Mouse (Mus musculus) stomach, embryonic 15.5 days (tissue): Measurements from ENCODE around the gene Pcdh8. TPM values are rescaled to one million over a fixed set of nuclear protein-coding genes. Genes with fewer than 3 reads are reported as not detected.

ENCODE experiments used
- ATAC-seq: fragments of 200-750 bp; cut with Nextera tagmentation; 2 replicates; pipeline ENCODE4 v1.8.0; 2017; ENCODE audit warnings: low read depth, moderate number of reproducible peaks, moderate TSS enrichment; ENCODE audit not compliant: insufficient read depth, low FRiP score
- H3K27ac ChIP-seq: fragments of 300-500 bp; sonication (generic); 2 replicates; pipeline ENCODE4 v1.5.1; 2015; ENCODE audit warnings: mild to moderate bottlenecking, inconsistent platforms
- H3K27me3 ChIP-seq: fragments of 300-500 bp; sonication (generic); replicated peaks from 2 replicates; pipeline ENCODE4 v1.6.1; 2015; ENCODE audit warnings: inconsistent platforms
- H3K36me3 ChIP-seq: fragments of 300-500 bp; sonication (generic); 2 replicates; pipeline ENCODE4 v1.6.1; 2015; ENCODE audit warnings: inconsistent platforms
- H3K4me1 ChIP-seq: fragments of 300-500 bp; sonication (generic); 2 replicates; pipeline ENCODE4 v1.6.1; 2015; ENCODE audit warnings: inconsistent platforms
- H3K4me2 ChIP-seq: fragments of 300-500 bp; sonication (generic); 2 replicates; pipeline ENCODE4 v1.6.1; 2015; ENCODE audit warnings: mild to moderate bottlenecking, inconsistent platforms
- H3K4me3 ChIP-seq: fragments of 300-500 bp; sonication (generic); replicated peaks from 2 replicates; pipeline ENCODE4 v1.5.1; 2015; ENCODE audit warnings: inconsistent platforms
- H3K9ac ChIP-seq: fragments of 300-500 bp; sonication (generic); 2 replicates; pipeline ENCODE4 v1.6.1; 2015; ENCODE audit warnings: inconsistent platforms
- H3K9me3 ChIP-seq: fragments of 300-500 bp; sonication (generic); 2 replicates; pipeline ENCODE4 v1.6.1; 2016; ENCODE audit warnings: inconsistent platforms
- whole genome bisulfite sequencing: fragments of 180-500 bp; shearing (Covaris S2); methylation state at CpG from one replicate; pipeline ENCODE4 v1.1.7; 2015; 5-methylcytosine and 5-hydroxymethylcytosine counted together
- polyA plus RNA-seq: library from polyadenylated mRNA; unstranded; fragments of >200 nt; fragmentation: Nextera tagmentation; extraction: Ambion mirVana; gene quantifications from 2 replicates; pipeline ENCODE4 v1.2.1, GENCODE M21; 2015

Pcdh8 gene
- 1.0 TPM in 2 replicates for polyA plus RNA-seq

DNA sequence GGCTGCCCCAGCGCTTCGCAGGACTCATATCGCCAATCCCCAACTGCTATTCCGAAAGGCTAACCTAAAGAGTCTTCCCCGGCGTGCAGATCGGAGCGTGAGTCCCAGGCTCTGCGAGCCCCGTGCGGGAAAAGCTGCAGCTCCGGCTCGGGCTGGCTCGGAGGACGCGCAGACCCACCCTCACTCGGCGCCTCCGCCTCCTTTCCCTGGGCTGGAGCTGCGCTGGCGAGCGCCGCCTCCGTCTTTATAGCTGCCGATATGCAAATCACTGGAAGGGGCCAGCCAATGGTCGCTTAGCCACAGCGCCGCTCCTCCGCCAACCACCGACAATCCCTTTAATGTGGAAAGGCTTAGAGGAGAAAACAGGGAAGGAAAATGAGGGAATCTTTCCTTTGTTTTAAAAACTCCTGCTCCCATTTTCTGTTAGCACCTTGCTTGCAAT, at the start of gene Pcdh8:
Pcdh8 (minus strand) TSS at position 219 of the 442 bp plus-strand sequence.
- H3K9me3 ChIP-seq = no peaks in the 10 kb centered on the region
- H3K27me3 ChIP-seq = peaks cover 83% of the 10 kb centered on the region
- H3K4me2 ChIP-seq = peak within 1 kb of the TSS; percentile 86
- WGBS = 2% methylated on average over 30 of the region's 30 CpGs
- no peak within 1 kb of the TSS for H3K27ac ChIP-seq
- peak; percentile 93 for ATAC-seq
- peak within 1 kb of the TSS; percentile 35 for H3K4me3 ChIP-seq
- no peak within 1 kb of the TSS for H3K9ac ChIP-seq
- no peaks in the 10 kb centered on the region for H3K36me3 ChIP-seq
- peaks cover 34% of the 10 kb centered on the region for H3K4me1 ChIP-seq

DNA sequence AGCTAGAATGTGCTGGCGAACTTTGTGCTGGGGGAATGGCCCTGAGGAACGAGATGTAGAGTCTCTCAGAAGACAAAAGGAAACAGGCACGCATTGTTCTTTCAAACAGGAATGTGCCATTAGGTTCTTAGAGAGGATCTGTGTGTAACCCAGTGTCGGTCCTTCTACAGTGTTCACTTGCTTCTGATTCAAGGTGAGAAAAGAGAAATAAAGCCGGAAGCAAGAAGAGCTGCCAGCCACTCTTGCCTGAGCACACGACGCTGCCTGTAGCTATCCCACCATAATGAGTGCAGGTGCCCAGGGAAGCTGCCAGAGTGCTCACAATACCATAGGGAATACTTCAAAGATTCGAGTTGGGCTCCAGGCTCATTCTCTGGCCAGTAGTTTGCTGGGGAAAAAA, 43.6 kb upstream of the Pcdh8 start:
- no peak overlapping the region for H3K27ac ChIP-seq
- H3K9me3 ChIP-seq = no peaks in the 10 kb centered on the region
- no peaks in the 10 kb centered on the region for H3K36me3 ChIP-seq
- no peaks in the 10 kb centered on the region for H3K27me3 ChIP-seq
- WGBS = 54% methylated on average over 8 of the region's 8 CpGs
- H3K4me3 ChIP-seq = no peak overlapping the region
- H3K9ac ChIP-seq = no peak overlapping the region
- ATAC-seq = no peak
- H3K4me2 ChIP-seq = no peak overlapping the region
- H3K4me1 ChIP-seq = no peaks in the 10 kb centered on the region

DNA sequence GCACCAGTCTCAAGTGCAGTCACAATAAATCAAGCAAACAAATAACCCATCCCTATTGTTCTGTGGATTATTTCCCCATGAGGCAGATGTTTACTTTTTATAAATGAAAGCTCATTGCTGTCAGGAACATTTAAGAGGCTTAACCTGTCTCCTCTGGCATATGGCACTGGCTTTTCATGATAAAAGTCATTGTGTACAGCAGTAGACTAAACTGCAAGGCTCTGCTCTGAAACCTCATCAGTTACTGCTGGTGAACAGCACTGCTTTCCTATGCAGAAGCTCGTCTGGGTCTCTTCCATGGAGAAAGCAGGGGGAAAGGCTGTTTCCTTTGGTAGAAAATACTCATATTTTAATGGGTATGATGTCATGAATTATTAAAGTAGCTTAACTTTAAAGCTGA, 43.0 kb upstream of the Pcdh8 start:
- Histone ChIP-seq H3K4me2 (no peak overlapping the region), H3K27me3 (no peaks in the 10 kb centered on the region), H3K4me3 (no peak overlapping the region), H3K4me1 (no peaks in the 10 kb centered on the region), H3K27ac (no peak overlapping the region), H3K9me3 (no peaks in the 10 kb centered on the region), H3K9ac (no peak overlapping the region), H3K36me3 (no peaks in the 10 kb centered on the region)
- no peak for ATAC-seq
- 26% methylated on average over 1 of the region's 1 CpGs for WGBS

DNA sequence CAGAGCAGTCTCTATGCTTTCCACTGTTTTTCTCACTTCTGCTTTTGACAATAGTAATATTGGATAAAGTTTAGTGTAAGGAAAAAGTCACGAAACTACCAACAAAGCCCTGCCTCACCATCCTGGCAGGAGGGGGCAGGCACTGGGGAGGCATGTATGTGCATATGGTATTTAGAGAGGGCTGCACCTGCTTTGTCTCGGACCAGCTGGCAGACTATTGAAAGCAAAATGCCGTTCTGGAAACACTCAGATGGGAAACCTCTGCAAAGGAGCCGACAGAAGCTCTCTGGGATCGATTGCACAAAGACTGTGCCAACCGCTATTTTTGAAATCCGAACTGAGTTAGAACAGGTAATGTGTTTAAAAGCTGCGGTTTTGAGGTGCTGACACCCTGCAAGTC, 22.1 kb upstream of the Pcdh8 start:
- H3K4me2 ChIP-seq = no peak overlapping the region
- H3K9ac ChIP-seq = no peak overlapping the region
- no peak overlapping the region for H3K4me3 ChIP-seq
- no peaks in the 10 kb centered on the region for H3K9me3 ChIP-seq
- no peaks in the 10 kb centered on the region for H3K36me3 ChIP-seq
- H3K27me3 ChIP-seq = no peaks in the 10 kb centered on the region; the same call in 1 of the 2 replicates
- no peaks in the 10 kb centered on the region for H3K4me1 ChIP-seq
- 73% methylated on average over 8 of the region's 8 CpGs for WGBS
- ATAC-seq = no peak
- H3K27ac ChIP-seq = no peak overlapping the region

DNA sequence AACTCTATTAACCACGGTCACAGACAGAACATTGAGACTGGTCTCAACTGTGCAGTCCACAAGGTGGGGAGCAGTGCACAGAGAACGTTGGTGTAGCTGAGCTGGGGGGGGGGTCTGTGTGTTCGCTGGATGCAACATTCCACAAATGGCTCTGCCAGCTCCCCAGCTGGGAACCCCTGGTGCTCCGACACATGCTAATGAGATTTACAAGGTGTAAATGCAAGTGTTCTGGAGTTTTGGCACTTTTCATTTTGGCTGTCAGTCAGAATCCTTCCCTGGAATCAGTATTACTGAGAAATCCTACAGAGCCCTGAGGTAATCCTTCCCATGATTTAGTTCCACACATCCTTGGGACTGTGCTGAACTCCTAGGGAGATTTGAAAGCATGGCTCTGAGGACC, 18.4 kb upstream of the Pcdh8 start:
- Histone ChIP-seq H3K4me1 (no peaks in the 10 kb centered on the region), H3K27ac (no peak overlapping the region), H3K36me3 (no peaks in the 10 kb centered on the region), H3K9me3 (no peaks in the 10 kb centered on the region), H3K27me3 (no peaks in the 10 kb centered on the region; the same call in 1 of the 2 replicates), H3K4me3 (no peak overlapping the region), H3K9ac (no peak overlapping the region), H3K4me2 (no peak overlapping the region)
- whole genome bisulfite sequencing = 24% methylated on average over 4 of the region's 4 CpGs
- no peak for ATAC-seq

DNA sequence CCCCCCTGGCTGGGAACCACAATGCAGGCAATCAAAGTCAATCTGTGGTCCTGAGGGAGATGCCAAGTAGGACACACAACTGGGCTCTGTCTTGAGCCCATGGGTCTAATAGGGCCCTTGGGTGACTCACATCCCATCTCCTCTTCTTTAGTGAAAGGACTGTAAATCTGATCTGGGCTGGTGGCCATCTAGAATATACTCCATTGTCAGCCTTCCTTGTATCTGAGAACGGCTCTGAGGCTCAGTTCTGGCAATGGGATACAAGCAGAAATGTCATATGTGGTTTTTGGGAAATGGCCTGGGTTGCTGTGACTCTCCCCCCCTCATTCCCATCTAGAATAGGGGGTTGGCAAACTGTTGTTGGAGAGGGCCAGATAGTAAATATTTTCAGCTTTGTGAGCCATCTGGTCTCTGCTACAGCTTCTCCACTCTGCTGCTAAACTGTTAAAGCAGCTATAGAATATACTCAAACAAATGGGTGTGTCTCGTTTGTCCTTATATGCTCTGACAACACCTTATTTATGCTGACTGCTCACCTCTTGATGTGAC, 17.6 kb upstream of the Pcdh8 start:
- H3K36me3 ChIP-seq = no peaks in the 10 kb centered on the region
- no peak overlapping the region for H3K27ac ChIP-seq
- H3K9me3 ChIP-seq = no peaks in the 10 kb centered on the region
- H3K9ac ChIP-seq = no peak overlapping the region
- H3K4me3 ChIP-seq = no peak overlapping the region
- WGBS = 66% methylated on average over 2 of the region's 2 CpGs
- no peaks in the 10 kb centered on the region; the same call in 1 of the 2 replicates for H3K27me3 ChIP-seq
- H3K4me1 ChIP-seq = no peaks in the 10 kb centered on the region
- no peak overlapping the region for H3K4me2 ChIP-seq
- ATAC-seq = no peak

DNA sequence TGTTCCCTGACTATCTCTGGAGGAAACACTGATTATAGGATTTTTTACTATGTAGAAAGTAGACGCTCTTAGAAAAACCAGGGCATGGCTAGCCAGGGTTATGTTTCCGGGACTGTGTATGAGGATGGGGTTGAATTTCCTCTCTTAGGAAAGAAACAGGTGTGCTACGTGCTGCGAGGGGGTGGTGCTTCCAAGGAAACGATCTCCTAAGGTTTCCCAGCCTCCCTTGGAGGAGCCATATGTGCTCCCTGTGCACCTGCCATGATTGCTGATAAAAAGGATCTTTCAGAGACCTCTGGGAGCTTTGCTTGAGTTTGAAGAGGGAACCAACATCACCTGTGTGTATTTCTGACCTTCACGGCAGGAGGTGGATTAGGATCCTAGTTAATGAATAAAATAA, 16.8 kb upstream of the Pcdh8 start:
- WGBS = 72% methylated on average over 6 of the region's 6 CpGs

DNA sequence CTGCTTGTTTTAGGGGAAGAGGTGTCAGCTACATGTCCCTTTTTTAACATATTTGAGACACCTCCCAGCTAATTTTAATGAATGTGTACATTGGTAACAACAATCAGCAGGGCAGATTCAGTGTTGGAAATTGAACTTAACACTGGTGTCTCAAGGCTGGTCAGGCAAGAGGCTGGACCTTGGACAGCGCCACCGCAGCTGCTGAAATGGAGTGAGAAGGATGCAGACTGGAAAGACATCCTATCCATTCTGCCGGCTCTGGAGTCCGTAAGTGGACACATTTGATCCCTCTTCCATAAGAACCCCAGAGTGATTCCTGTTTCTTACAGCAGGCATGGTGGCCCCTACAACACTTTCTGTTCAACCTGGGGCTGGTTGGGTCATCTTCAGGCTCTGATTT, 14.3 kb upstream of the Pcdh8 start:
- H3K9me3 ChIP-seq = no peaks in the 10 kb centered on the region
- H3K27ac ChIP-seq = no peak overlapping the region
- 26% methylated on average over 4 of the region's 4 CpGs for WGBS
- no peak overlapping the region for H3K4me3 ChIP-seq
- no peaks in the 10 kb centered on the region for H3K4me1 ChIP-seq
- no peak for ATAC-seq
- H3K4me2 ChIP-seq = no peak overlapping the region
- H3K27me3 ChIP-seq = 0 out of 2 replicates have a peak, but pooled peaks cover 2% of the 10 kb centered on the region
- H3K36me3 ChIP-seq = no peaks in the 10 kb centered on the region
- no peak overlapping the region for H3K9ac ChIP-seq

More for the DNA sequence above, 16.8 kb upstream of the Pcdh8 start:
- no peaks in the 10 kb centered on the region for H3K36me3 ChIP-seq
- no peaks in the 10 kb centered on the region for H3K4me1 ChIP-seq
- no peaks in the 10 kb centered on the region for H3K9me3 ChIP-seq
- no peak overlapping the region for H3K4me2 ChIP-seq
- H3K4me3 ChIP-seq = no peak overlapping the region
- no peaks in the 10 kb centered on the region; the same call in 1 of the 2 replicates for H3K27me3 ChIP-seq
- no peak overlapping the region for H3K27ac ChIP-seq
- no peak for ATAC-seq
- no peak overlapping the region for H3K9ac ChIP-seq

DNA sequence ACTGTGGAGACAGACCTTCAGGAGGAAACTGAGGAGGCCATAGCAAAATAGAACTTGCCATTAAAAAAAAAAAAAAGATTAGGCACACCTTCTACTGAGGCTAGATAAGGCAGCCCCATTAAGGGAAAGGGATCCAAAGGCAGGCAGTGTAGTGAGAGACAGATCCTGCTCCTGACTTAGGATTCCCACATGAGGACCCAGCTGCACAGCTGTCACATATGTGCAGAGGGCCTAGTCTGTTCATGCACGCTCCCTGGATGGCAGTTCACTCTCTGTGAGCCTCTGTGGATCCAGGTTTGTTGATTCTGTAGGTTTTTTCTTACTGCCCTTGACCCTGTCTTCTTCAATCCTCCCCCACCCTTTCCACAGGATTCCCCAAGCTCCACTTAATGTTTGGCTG, 9.8 kb upstream of the Pcdh8 start:
- H3K4me3 ChIP-seq = no peak overlapping the region
- no peak overlapping the region for H3K9ac ChIP-seq
- no peak overlapping the region for H3K27ac ChIP-seq
- no peak overlapping the region for H3K4me2 ChIP-seq
- no peak for ATAC-seq
- WGBS = 58% methylated on average over 1 of the region's 1 CpGs
- H3K4me1 ChIP-seq = no peaks in the 10 kb centered on the region
- no peaks in the 10 kb centered on the region for H3K9me3 ChIP-seq
- 0 out of 2 replicates have a peak, but pooled peaks cover 12% of the 10 kb centered on the region for H3K27me3 ChIP-seq
- H3K36me3 ChIP-seq = no peaks in the 10 kb centered on the region

DNA sequence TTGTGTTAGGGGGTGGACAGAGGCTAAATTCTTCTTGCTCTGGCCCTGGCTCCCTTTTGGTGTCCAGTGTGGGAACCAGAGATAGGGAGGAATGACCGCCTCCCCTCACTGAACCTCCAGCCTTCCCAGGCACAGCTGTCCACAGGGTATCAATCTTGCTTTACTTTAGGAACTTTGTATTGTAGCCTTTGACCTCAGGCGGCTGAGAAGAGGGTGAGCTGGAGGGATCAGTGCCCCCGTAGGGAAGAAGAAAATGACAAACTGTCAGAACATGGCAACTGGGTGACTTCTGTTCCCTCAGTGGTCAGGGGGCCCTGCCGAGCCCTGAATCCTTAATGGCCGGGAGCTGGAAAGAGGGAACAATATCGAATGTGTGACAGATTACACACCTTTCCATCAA, 9.2 kb upstream of the Pcdh8 start:
- ATAC-seq = no peak
- 23% methylated on average over 6 of the region's 6 CpGs for WGBS
- H3K27ac ChIP-seq = no peak overlapping the region

DNA sequence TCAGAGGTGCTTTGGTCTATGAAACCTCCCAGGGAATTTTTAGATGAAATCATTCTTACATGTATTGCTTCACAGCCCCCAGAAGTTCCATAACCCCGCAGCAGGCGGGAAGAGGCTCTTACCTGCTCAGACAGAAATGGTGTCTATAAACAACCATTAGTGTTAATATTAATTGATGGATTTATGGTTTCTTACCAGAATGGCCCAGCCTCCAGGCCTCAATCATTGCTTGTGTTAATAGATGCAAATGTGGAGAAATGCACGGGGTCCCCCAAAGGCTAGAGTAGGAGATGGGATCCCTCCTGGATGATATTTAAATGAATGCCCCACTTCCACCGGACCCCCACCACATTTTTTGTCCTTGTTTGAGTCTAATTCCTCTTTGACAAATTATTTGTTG, 8.7 kb upstream of the Pcdh8 start:
- Histone ChIP-seq H3K27me3 (peaks cover 18% of the 10 kb centered on the region; the same call in 1 of the 2 replicates), H3K4me1 (no peaks in the 10 kb centered on the region), H3K9me3 (no peaks in the 10 kb centered on the region), H3K4me2 (no peak overlapping the region), H3K9ac (no peak overlapping the region), H3K36me3 (no peaks in the 10 kb centered on the region), H3K27ac (no peak overlapping the region), H3K4me3 (no peak overlapping the region)
- ATAC-seq = no peak
- WGBS = 47% methylated on average over 4 of the region's 4 CpGs

More for the DNA sequence above, 9.2 kb upstream of the Pcdh8 start:
- Histone ChIP-seq H3K4me2 (no peak overlapping the region), H3K4me1 (no peaks in the 10 kb centered on the region), H3K9me3 (no peaks in the 10 kb centered on the region), H3K27me3 (peaks cover 13% of the 10 kb centered on the region; the same call in 1 of the 2 replicates), H3K9ac (no peak overlapping the region), H3K4me3 (no peak overlapping the region), H3K36me3 (no peaks in the 10 kb centered on the region)

DNA sequence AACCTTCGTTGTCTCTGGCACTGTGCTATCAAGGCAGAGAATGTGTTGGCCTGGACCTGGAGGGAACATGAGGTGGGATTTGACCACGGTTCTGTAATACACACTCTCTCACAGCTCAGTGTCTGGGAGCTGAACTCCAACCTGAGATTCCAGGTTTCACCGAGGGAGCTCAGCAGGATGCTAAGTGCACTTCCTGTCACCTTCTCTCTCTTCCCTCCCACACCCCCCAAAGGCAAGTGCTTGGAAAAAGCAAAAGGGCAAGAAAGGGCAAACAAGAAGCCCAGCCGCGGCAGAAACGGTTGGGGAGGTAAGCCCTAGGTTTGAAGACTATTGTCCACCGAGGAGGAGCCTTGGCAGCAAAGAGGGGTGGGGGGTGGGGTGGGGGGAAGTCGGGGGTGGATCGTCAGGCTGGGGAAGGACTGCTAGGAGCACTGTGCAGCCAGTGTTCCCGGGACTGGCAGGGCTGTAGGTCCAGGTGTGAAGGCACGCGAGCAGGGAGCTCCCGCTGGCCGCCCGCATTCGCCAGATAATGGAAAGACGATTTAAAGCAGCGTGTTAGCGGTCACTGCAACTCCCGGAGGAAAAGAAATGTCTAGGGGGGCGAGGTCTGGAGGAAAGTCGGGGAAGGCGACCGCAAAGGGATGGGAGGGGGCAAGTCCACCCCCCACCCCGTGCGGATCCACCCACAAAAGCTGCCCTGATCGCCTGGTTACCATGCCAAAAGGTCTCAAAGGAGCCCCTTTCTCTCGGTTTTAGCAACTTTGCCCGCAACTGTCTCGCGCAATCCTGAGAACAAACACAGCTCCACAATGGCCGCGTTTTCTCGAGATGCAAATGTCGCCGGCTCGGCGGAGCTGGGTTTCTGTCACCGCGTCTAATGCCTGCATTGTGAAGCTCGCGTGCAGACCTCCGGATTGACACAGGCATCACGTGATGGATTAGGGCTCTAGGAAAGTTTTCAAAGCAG, 2.6 kb upstream of the Pcdh8 start:
- Histone ChIP-seq H3K9me3 (no peaks in the 10 kb centered on the region), H3K9ac (no peak overlapping the region), H3K36me3 (no peaks in the 10 kb centered on the region), H3K4me3 (peak overlapping the region; percentile 32), H3K4me1 (peaks cover 28% of the 10 kb centered on the region), H3K4me2 (peak overlapping the region; percentile 61), H3K27ac (no peak overlapping the region), H3K27me3 (peaks cover 67% of the 10 kb centered on the region)
- WGBS = 1% methylated on average over 44 of the region's 44 CpGs
- ATAC-seq = no peak
